Mouse (Mus musculus) olfactory bulb, adult 2 months (tissue): ENCODE data around the gene Pcx.

Experiments used
- CTCF ChIP-seq: fragments of 200-500 bp; IDR thresholded peaks from 2 replicates; pipeline ENCODE4 v1.5.1; 2012; ENCODE audit warnings: low read depth, mild to moderate bottlenecking, low read length, moderate library complexity; ENCODE audit not compliant: insufficient read depth
- POLR2A ChIP-seq: fragments of 200-500 bp; IDR thresholded peaks from 2 replicates; pipeline ENCODE4 v1.6.1; 2012; ENCODE audit warnings: mild to moderate bottlenecking, low read depth, low read length, moderate library complexity; ENCODE audit not compliant: insufficient read depth

GRCm38 (mm10) chr19:4569356-4570236 is 59.3 kb downstream of the Pcx start:
- no peak for TF ChIP-seq CTCF
- no peak for TF ChIP-seq POLR2A
